Comparison of ENCODE assay signal across 17 mouse cellular contexts in the genomic region with DNA sequence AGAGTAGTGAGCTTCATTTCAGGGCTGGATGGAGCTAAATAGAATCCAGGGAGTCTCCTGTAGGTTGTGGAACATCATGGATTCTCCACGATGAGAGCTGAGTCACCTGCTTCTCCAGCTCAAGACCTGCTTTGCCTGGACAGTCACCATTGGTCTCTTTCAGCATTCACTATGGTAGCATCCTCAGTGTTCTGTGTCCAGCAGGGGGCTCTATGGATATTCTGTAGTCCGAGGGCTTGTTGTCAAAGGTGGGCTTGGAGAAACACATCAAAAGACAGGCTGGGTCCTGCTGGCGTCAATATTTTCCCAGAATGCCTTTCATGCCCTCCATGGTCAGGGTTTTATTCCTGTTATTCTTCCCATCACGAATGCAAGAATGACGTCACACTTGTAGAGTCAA.
DNase-seq lines count a peak whose midpoint lies in the region; ATAC-seq and TF ChIP-seq lines count a peak whose summit lies in the region.
"Had no signal": no experiment of that assay in that cellular context is flagged by ENCODE, and none has a peak within 500 bp of the region (broad histone marks: within the 10 kb centered on the region; RNA-seq: fewer than 3 reads in every experiment).

No protein-coding gene starts in this region.

- no peak overlapping the region for H3K4me3 ChIP-seq in hindbrain, postnatal 0 days (ENCODE audit: low read length)
- no peak overlapping the region for H3K4me3 ChIP-seq in hindbrain, embryonic 14.5 days (replicated peaks; ENCODE audit: low read length)
- H3K4me3 ChIP-seq in lung, postnatal 0 days (ENCODE audit: low read depth, low read length), result no peak overlapping the region
- H3K4me3 ChIP-seq: heart, embryonic 10.5 days; intestine, embryonic 15.5 days; limb, embryonic 10.5 days; liver, embryonic 15.5 days had no signal

- H3K9ac ChIP-seq in hindbrain, postnatal 0 days (replicated peaks; ENCODE audit: low read length), result no peak overlapping the region
- H3K9ac ChIP-seq in hindbrain, embryonic 14.5 days, result no peak overlapping the region
- H3K9ac ChIP-seq in lung, postnatal 0 days (replicated peaks; ENCODE audit: low read depth), result no peak overlapping the region
- H3K9ac ChIP-seq: intestine, embryonic 15.5 days; liver, embryonic 15.5 days had no signal

- DNase-seq in cerebellum, postnatal 10 days, result peak; percentile 30 to 39
- DNase-seq in cerebellum, postnatal 14 days, result no peak
- no peak for DNase-seq in hindbrain, postnatal 0 days (ENCODE audit: low spot score)
- no peak for DNase-seq in hindbrain, embryonic 14.5 days (ENCODE audit: low spot score)
- DNase-seq in lung, postnatal 0 days (ENCODE audit: low spot score), result no peak
- no peak for DNase-seq in lung, adult 18-20 months
- DNase-seq in embryo, embryonic 11 days, result peak; percentile 49
- DNase-seq in urinary bladder, postnatal 25 days (ENCODE audit: low spot score), result no peak
- DNase-seq: adrenal gland, postnatal 36 days; cerebellum, postnatal 36 days; layer of hippocampus, postnatal 36 days; thymus, postnatal 36 days had no signal

- no peaks in the 10 kb centered on the region for H3K9me3 ChIP-seq in hindbrain, postnatal 0 days (ENCODE audit: low read length)
- H3K9me3 ChIP-seq in hindbrain, embryonic 14.5 days (ENCODE audit: control insufficient read depth, low read length), result no peaks in the 10 kb centered on the region
- H3K9me3 ChIP-seq in lung, postnatal 0 days (ENCODE audit: low read length), result no peaks in the 10 kb centered on the region
- H3K9me3 ChIP-seq: heart, embryonic 10.5 days; intestine, embryonic 15.5 days; limb, embryonic 10.5 days; liver, embryonic 15.5 days had no signal

- H3K27ac ChIP-seq in hindbrain, postnatal 0 days, result no peak overlapping the region
- no peak overlapping the region for H3K27ac ChIP-seq in hindbrain, embryonic 14.5 days
- no peak overlapping the region for H3K27ac ChIP-seq in lung, postnatal 0 days (ENCODE audit: low read length)
- H3K27ac ChIP-seq: heart, embryonic 10.5 days; intestine, embryonic 15.5 days; liver, embryonic 15.5 days had no signal

- H3K4me2 ChIP-seq in hindbrain, postnatal 0 days (ENCODE audit: low read depth, low read length), result no peak overlapping the region
- H3K4me2 ChIP-seq in hindbrain, embryonic 14.5 days (replicated peaks), result no peak overlapping the region
- H3K4me2 ChIP-seq in lung, postnatal 0 days (replicated peaks; ENCODE audit: low read depth, low read length), result no peak overlapping the region
- H3K4me2 ChIP-seq: intestine, embryonic 15.5 days; liver, embryonic 15.5 days had no signal

- no peaks in the 10 kb centered on the region for H3K4me1 ChIP-seq in hindbrain, postnatal 0 days (ENCODE audit: insufficient read depth, low read length)
- H3K4me1 ChIP-seq in hindbrain, embryonic 14.5 days (replicated peaks; ENCODE audit: control insufficient read depth, insufficient read depth, low read length), result no peaks in the 10 kb centered on the region
- H3K4me1 ChIP-seq in lung, postnatal 0 days (ENCODE audit: insufficient read depth, low read depth, low read length), result no peaks in the 10 kb centered on the region
- H3K4me1 ChIP-seq: intestine, embryonic 15.5 days; liver, embryonic 15.5 days had no signal

- peak; percentile 49 for TF ChIP-seq CTCF in hindbrain, postnatal 0 days (IDR thresholded peaks at IDR 0.05; ENCODE audit: low read depth)
- TF ChIP-seq CTCF in lung, postnatal 0 days (IDR thresholded peaks at IDR 0.05), result peak; percentile 51

- ATAC-seq in hindbrain, postnatal 0 days, result no peak
- no peak for ATAC-seq in hindbrain, embryonic 14.5 days (ENCODE audit: low FRiP score)
- ATAC-seq in lung, postnatal 0 days, result no peak
- ATAC-seq: intestine, embryonic 15.5 days had no signal

- no peak for TF ChIP-seq EP300 in lung, postnatal 0 days (IDR thresholded peaks at IDR 0.05)

- WGBS in hindbrain, postnatal 0 days, result 52% methylated on average over 5 of the region's 5 CpGs
- 65% methylated on average over 5 of the region's 5 CpGs for WGBS in hindbrain, embryonic 14.5 days
- WGBS in lung, postnatal 0 days, result 40% methylated on average over 5 of the region's 5 CpGs

- H3K36me3 ChIP-seq in hindbrain, postnatal 0 days (ENCODE audit: insufficient read depth, low read length), result no peaks in the 10 kb centered on the region
- H3K36me3 ChIP-seq in hindbrain, embryonic 14.5 days (replicated peaks; ENCODE audit: control insufficient read depth, insufficient read depth), result no peaks in the 10 kb centered on the region
- no peaks in the 10 kb centered on the region for H3K36me3 ChIP-seq in lung, postnatal 0 days (ENCODE audit: insufficient read depth, low read length)
- H3K36me3 ChIP-seq: heart, embryonic 10.5 days; intestine, embryonic 15.5 days; limb, embryonic 10.5 days; liver, embryonic 15.5 days had no signal

- H3K27me3 ChIP-seq in hindbrain, postnatal 0 days (ENCODE audit: insufficient read depth, low read length), result no peaks in the 10 kb centered on the region
- H3K27me3 ChIP-seq in hindbrain, embryonic 14.5 days (ENCODE audit: control insufficient read depth, insufficient read depth, low read length), result no peaks in the 10 kb centered on the region
- no peaks in the 10 kb centered on the region for H3K27me3 ChIP-seq in lung, postnatal 0 days (replicated peaks; ENCODE audit: insufficient read depth, low read length)
- H3K27me3 ChIP-seq: CH12.LX; intestine, embryonic 15.5 days; liver, embryonic 15.5 days had no signal

Comparison
In these comparisons a context has a peak if more than half of its experiments do, and no peak if none do; other contexts are left out.
1. DNase-seq: peak in cerebellum, postnatal 10 days (2 of 2) and embryo, embryonic 11 days (single experiment); none in cerebellum, postnatal 14 days (0 of 2), hindbrain, postnatal 0 days (single experiment), hindbrain, embryonic 14.5 days (single experiment), lung, postnatal 0 days (single experiment), lung, adult 18-20 months (0 of 2) and urinary bladder, postnatal 25 days (single experiment).